Mouse (Mus musculus): Measurements from ENCODE around the gene Adamtsl5.

DNA sequence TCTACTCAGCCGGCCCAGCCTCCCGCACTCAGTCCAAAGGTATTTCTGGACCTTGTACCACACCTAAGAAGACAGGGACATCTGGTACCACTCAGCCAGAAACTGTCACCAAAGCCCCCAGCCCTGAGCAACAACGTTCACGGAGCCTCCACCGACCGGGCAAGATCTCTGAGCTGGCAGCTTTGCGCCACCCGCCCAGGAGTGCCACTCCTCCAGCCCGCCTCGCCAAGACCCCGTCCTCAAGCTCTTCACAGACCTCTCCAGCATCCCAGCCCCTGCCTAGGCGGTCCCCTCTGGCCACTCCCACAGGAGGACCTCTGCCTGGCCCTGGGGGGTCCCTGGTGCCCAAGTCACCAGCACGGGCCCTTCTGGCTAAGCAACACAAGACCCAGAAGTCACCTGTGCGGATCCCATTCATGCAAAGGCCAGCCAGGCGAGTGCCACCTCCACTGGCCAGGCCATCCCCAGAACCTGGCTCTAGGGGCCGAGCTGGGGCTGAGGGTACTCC, 33.7 kb downstream of the Adamtsl5 start:
- TF ChIP-seq CTCF (IDR thresholded peaks at IDR 0.05) (no peak), EP300 (IDR thresholded peaks at IDR 0.05; ENCODE audit: insufficient read depth, low read depth, low read length) (no peak)
